Mouse (Mus musculus) kidney, adult 2 months (tissue): ENCODE results near the gene Kcnab3.

Experiments used
- CTCF ChIP-seq: fragments of 200-500 bp; conservative IDR thresholded peaks from 2 replicates; pipeline ENCODE4 v1.5.1; 2011; ENCODE audit warnings: low read depth, mild to moderate bottlenecking, control low read depth, low read length, moderate library complexity, mixed read lengths; ENCODE audit not compliant: insufficient read depth, insufficient read length
- POLR2A ChIP-seq: fragments of 200-500 bp; IDR thresholded peaks from one replicate; pipeline ENCODE4 v1.6.1; 2011; ENCODE audit warnings: low read depth, low read length, control low read depth

DNA sequence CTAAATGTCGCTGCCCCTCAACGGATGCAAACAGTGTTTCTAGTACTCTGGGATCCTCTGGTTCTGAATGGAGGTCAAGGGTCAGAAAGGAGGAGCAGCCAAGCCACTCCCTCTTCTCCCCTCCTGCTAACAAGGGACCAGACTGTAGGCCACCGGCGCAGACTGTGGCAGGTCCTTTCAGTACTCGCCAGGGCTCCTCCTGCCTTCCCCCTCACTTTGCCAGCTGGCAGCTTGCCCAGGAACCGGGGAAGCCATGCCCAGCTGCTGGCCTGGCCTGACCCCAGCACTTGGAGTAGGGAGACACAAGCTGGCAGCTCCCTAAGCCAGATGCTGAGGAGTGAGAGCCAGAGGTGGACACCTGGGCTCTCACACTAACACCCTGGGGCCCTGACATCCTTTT lies 38.9 kb downstream of the Kcnab3 start:
- TF ChIP-seq CTCF (0 out of 2 replicates have a peak, but pooled peaks have one; percentile 0), POLR2A (no peak)
